Mouse (Mus musculus) mature B cell (primary cell): ENCODE data around the gene Cacna1c.

Experiments used
- in situ Hi-C: fragments of 300-500 bp; cut with MboI; formaldehyde crosslinking; loops from 2 replicates; pipeline ENCODE4 v1.14.3; 2019

Gene Cacna1c

GRCm38 (mm10) chr6:119145109-119145508, 51.1 kb downstream of the Cacna1c start:
- in situ Hi-C loops = no loop called here

GRCm38 (mm10) chr6:119139561-119139960, 56.7 kb downstream of the Cacna1c start:
- in situ Hi-C loops = no loop called here

DNA sequence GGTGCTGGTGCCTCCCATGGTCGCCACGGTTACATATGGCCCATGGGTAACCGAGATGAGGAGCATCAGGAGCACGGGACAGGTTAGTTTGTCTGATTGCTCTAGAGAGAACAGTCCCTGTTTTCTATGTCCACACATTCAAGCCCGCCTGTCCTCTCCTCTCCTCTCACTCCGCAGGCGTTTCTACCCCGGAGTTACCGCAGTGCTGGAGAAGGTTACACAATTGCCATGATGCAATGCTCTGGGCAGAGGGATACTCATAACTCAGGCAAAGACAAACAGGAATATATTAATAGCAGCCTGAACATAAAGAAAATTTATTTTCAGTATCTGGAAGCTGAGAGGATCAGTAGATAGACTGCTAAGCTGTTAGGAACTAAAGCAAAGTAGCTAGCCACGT, 58.5 kb downstream of the Cacna1c start:
- in situ Hi-C loops = no loop called here

GRCm38 (mm10) chr6:119132863-119133262, 63.4 kb downstream of the Cacna1c start:
- in situ Hi-C loops = no loop called here

DNA sequence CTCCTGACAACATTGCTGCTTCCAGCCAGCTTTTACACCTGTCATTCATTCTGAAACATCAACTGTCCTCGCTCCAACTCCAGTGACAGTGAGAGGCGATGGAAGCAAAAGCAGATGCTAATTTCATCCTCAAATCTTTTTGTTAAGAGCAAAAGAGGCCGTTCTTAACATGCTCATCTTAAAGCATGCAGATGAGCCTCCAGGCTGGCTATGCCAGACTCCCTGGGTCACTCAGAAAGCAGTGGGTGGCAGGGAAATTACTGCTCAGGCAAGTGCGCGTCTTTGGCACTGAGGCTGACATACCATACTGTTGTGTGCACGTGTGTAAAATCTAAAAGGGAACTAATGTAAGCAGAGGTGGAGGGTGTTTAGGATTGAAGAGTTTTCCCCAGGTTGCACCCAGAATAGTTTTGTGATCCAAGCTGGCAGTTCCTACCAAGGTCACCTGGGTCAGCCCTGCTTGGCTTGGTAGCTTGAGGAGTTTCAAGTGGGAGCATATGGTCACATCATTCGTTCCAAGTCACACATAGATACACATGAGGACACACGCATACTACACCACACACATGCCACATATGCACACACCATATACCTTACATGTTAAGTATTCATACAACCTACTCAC, 64.0 kb downstream of the Cacna1c start:
- in situ Hi-C loops = no loop called here

DNA sequence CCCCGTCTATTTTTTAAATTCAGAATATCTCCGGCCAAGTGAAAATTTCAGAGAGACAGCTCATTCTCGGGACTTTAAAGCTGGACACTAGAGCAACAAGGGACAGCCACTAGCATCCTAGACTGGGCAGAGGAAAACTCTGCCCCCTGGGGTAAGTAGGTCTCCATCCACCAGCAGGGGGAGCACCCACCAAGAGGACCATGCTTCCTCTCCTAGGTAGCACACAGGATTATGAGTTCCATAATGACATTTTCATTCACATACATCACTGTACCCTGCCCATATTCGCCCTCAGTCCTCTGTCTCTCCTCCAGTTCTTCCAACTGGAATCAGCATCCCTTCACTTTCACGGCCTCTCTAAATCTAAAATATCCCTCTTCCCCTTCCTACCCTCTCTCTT, 66.6 kb downstream of the Cacna1c start:
- in situ Hi-C loops = no loop called here

DNA sequence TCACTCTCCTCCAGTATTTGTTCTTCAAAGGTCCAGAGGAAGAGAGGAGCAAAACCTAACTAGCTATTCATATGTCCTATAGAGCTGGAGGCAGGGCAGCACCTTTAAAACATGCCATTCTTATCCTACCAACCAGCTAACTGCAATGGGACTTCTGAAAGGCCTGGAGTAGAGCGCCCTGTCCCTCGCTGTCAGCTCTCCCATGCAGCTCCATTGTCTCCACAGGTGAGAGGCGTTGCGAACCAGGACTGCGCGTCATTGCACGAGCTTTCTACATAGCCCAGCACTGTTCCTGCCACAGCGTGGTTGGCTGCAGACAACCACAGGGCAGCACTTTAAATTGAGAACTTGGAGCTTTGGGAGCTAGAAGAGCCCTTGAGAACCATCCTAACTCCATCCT, 67.7 kb downstream of the Cacna1c start:
- in situ Hi-C loops = no loop called here

GRCm38 (mm10) chr6:119128076-119128475, 68.1 kb downstream of the Cacna1c start:
- in situ Hi-C loops = no loop called here

DNA sequence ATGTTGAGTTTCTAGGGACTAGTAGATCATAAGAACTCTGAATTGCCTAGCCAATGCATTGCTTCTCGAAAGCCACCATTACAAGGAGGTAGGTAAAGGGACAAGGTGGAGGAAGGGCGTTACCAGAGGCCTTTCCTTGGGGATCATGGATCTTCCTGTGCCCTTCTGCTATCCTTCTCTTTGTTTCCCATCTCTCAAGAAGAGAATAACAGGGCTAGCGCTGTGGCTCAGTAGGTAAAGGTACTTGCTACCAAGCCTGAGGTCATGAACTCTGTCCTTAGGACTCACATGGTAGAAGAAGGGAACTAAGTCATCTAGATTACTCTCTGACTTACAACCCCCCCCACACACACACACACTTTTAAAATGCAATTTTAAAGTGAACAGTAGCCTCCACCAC, 69.2 kb downstream of the Cacna1c start:
- in situ Hi-C loops = no loop called here

DNA sequence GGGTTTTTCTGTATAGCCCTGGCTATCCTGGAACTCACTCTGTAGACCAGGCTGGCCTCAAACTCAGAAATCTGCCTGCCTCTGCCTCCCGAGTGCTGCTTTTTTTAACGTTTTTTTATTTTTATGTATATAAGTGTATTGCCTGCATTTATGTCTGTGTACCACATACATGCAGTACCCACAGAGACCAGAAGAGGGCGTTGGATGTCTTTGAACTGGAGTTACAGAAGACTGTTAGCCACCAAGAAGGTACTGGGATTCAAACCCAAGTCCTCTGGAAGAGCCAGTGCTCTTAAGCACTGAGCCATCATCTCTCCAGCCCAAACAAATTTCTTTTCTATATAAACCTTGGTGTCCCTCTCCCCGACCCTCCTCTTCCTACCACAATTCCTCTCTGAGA, 77.8 kb downstream of the Cacna1c start:
- in situ Hi-C loops = no loop called here

- in situ Hi-C loops = no loop called here
Observed at GRCm38 (mm10) chr6:119116290-119116689, 79.9 kb downstream of the Cacna1c start.

GRCm38 (mm10) chr6:119113362-119113761, 82.9 kb downstream of the Cacna1c start:
- in situ Hi-C loops = no loop called here

- in situ Hi-C loops = no loop called here
Observed at GRCm38 (mm10) chr6:119110369-119110768, 85.8 kb downstream of the Cacna1c start.

DNA sequence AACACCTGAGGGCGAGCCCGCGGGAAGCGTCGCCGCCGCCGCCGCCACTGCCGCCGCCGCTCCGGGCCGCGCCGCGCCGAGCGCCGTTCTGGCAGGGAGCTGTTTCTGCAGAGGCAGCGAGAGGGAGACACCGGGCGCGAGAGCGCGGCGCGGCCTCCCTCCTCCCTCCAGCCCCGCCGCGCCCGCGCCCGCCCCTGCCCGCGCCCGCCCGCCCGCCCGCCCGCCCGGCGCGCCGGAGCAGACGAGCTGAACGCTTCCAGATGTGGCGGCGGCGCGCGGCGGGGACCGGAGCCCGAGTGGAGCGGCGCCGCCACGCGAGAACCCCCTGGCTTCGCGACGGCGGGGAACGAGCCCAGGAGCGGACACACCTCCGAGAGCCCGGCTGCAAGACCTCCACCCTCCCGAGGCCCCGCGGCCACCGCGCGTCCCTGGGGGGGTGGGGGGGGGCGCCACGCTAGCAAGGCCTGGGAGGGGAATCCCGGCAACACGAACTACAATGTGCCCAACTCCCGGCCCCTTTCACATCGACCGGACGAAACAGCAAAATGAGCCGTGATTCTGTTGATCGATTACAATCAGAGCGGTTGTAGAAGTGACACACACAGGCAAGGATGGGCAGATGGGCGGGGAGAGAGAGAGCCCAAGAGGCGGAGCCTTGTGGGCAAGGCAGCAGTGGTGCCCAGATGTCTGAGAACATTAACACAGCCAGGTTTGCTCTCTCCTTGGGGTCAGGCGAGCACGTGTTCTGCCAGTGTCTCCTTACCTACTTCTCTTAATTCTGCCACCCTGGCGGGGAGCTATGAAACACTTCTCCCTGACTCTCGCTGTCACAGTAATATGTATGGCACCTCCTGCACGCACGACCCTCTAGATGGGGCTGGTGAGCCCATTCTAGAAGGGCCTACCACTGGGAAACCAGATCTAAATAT, 87.5 kb downstream of the Cacna1c start:
- in situ Hi-C loops = no loop called here

DNA sequence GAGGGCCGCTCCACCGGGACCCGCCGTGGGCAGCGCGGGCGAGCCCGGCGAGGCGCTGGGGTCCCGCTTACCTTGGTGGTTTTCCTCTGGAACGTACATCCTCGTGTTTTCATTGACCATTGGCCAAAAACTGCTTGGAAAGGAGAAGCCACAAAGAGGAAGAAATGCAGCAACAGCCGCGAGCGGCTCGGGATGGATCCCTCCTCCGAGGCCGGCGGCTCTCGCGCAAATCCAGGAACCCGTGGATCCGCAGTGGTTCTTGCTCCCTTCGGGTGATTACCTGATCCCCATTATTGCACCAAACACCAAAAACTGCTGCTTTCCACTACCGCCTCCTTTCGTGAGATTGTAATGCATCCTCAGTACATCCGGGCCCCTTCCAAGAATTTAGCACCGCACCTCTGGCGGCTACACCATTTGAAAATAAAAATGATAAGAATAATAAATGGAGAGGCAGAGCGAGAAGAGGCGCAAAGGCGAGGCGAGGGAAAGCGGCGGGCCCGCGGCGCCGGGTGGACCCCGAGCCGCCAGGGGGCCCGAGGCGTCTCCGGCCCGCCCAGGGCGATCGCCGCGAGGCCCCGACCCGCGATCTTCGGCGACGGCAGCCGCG, 88.3 kb downstream of the Cacna1c start:
- in situ Hi-C loops = no loop called here

DNA sequence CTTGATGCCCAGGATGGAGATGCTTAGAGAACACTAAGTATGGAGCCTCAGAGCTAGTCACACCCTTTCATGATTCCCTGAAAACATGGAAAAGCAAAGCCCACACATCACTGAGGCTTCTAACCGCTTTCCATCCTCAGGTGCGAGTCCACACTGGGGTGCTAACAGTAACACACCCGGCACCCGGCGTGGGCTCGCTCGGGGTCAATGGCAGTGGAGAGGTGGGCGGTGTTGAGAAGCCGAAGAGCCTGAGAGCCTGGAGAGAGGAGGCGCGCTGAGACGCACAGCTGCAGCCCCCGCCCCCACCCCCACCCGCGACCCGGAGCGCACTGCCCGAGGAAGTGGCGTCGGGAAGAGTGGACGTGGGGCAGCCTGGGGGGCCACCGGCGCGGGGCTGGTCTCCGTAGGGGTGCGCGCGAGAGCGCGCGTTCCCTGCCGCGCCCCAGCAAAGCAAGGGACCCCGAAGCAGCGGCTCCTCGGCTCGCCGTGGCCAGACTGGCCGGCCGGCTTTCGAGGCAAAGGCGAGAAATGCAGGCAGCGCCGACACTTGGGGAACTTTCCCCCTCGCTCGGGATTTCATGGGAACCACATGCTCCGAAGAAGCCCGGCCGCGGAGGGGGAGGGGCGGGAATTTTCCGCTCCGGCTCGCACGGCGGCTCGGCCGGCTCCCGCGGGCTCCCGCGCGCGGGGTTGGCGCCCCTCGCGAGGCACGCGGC, 88.9 kb downstream of the Cacna1c start:
- in situ Hi-C loops = no loop called here

- in situ Hi-C loops = no loop called here
Observed at GRCm38 (mm10) chr6:119106726-119107125, 89.5 kb downstream of the Cacna1c start.

- in situ Hi-C loops = no loop called here
Observed at GRCm38 (mm10) chr6:119105651-119106595, 90.3 kb downstream of the Cacna1c start.

DNA sequence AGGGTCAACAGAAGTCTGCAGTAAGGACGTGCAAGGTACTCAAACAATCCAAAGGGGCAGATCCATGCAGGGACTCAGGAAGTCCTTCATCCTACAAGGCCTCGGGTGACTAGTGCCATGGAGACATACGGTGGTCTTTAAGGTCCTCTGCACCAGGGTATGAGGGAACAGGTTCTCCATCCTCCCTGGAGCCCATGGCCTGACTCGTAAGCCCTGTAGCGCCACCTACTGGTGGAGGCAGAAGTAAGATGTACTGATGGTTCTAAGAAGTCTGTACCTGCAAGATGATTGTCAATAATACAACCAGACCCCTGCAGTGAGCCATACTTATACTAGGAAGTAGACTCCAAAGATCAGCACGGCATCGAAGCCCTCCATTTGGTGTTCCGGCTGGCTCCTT, 92.0 kb downstream of the Cacna1c start:
- in situ Hi-C loops = no loop called here

- in situ Hi-C loops = no loop called here
Observed at GRCm38 (mm10) chr6:119102936-119103335, 93.3 kb downstream of the Cacna1c start.

DNA sequence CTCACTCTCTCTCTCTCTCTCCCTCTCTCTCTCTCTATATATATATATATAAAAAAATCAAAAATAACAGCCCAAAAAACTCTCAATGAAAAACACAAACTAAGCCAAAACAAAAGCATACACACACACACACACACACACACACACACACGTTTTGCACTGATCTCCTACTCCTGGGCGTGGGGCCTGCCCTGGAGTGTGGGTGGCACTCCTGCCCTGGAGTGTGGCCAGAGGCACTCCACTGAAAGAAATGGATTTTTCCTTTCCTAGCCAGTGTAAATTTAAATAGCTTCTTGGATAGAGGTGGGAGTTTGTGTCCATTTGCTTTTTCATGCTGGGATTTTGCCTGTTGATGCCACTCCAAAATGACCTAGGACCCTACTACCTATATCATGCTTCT, 96.9 kb downstream of the Cacna1c start:
- in situ Hi-C loops = no loop called here
